Mouse (Mus musculus) olfactory bulb, adult 2 months (tissue): ENCODE results near the gene Mansc1.

Experiments used
- CTCF ChIP-seq: fragments of 200-500 bp; IDR thresholded peaks from 2 replicates; pipeline ENCODE4 v1.5.1; 2012; ENCODE audit warnings: low read depth, mild to moderate bottlenecking, low read length, moderate library complexity; ENCODE audit not compliant: insufficient read depth
- POLR2A ChIP-seq: fragments of 200-500 bp; IDR thresholded peaks from 2 replicates; pipeline ENCODE4 v1.6.1; 2012; ENCODE audit warnings: mild to moderate bottlenecking, low read depth, low read length, moderate library complexity; ENCODE audit not compliant: insufficient read depth

- no peak for TF ChIP-seq POLR2A
- TF ChIP-seq CTCF = no peak
Measured at GRCm38 (mm10) chr6:134599239-134599638, 33.0 kb downstream of the Mansc1 start.
